Mouse (Mus musculus) kidney, postnatal 25 days (tissue): ENCODE measurements around the gene Acap2.

Experiments
- DNase-seq, 2 experiments: peaks; one replicate each; pipeline ENCODE4 v3.0.0; 2021; ENCODE audit warnings: mixed read lengths in 2 of 2

The Acap2 gene

GRCm38 (mm10) chr16:31205187-31205586 is 4.1 kb upstream of the Acap2 start:
- DNase-seq = no peak

DNA sequence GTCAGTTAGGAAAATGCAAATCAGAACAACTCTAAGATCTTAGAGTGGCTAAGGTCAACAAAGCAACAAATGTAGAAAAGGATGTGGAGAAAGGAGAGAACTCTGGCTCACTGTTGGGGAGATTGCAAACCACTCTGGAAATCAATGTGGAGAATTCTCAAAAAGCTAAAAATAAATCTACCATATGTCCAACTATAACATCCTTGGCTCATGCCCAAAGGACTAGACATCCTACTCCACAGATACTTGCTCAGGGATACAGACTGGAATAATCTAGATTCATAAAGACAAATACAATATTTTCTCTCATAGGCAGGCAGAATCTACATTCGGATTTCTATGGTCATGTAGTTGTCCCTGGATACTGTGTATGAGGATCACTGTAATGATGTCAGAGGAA is 3.2 kb upstream of the Acap2 start:
- DNase-seq = no peak

DNA sequence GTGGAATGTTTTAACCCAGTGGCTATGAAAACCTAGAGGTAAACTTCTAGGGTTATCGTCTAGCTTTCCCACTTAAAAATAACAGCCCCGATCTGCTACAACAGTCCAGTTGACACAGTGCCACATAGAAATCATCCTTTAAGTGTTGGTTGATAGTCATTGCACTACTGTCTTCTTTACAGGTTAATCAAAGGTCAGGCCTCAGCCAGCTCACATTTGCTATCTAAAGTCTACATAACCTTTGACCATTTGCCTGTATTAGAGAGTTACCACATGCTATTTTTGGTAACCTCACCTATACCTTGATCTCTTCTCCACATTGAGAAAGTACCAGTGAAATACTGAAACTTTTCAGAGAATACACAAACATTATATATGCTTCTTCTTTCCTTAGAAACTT is 659 bp upstream of the Acap2 start:
- no peak for DNase-seq

GRCm38 (mm10) chr16:31199926-31200789 is 887 bp downstream of the Acap2 start:
- DNase-seq = peak; percentile 58 to 77

DNA sequence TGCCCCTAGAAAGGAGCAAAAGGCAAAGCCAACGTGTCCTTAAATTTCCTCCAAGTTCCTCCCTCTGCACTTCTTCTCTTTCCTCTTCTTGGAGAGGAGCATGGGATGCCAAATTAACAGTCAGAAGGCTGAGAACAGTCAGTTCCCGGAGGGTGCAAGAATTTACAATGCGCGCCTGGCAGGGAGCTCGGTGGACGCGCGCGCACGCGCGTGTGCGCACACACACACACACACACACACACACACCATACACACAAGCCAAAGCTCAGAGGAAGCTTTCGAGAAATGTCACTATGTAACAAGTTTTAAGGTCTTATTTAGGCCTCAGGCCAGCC is 1.5 kb downstream of the Acap2 start:
- peak; percentile 29 to 71 for DNase-seq

DNA sequence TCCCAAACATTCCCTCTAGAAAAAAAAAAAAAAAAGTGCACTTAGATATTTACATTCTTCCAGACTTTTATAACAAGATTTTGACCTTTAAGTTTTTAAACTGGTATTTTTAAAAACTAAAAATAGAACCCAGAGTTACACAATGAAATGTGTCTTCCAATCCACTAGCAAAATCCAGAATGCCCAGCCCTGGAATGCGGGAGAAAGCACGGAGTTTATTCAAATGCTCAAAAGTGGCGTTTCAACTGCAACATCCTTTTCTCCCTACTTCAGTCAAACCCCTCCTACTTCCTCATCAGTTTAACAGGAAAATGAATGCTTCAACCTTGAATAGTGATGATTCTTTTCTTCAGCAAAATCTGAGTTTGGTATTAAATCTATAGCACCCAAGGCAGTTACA is 4.1 kb downstream of the Acap2 start:
- DNase-seq = no peak

GRCm38 (mm10) chr16:31192526-31192925 is 8.5 kb downstream of the Acap2 start:
- no peak for DNase-seq

DNA sequence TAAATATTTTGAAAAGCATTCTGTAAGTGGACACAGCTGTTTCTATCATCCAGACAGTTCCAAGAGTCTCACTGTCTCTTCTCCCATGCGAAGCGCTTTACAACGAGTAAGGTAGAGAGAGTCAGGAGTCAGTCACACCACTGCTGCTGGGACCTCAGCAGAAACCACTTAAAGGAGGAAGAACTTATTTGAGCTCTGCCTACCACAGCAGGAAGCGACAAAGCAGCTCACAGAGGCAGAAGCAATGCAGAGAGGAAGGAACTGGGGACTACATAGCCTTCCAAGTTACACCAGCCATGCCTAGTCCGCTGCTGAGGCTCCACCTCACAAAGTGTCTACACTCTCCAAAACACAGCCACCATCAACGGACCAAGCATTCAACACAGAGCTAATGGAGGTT is 9.2 kb downstream of the Acap2 start:
- DNase-seq = no peak

DNA sequence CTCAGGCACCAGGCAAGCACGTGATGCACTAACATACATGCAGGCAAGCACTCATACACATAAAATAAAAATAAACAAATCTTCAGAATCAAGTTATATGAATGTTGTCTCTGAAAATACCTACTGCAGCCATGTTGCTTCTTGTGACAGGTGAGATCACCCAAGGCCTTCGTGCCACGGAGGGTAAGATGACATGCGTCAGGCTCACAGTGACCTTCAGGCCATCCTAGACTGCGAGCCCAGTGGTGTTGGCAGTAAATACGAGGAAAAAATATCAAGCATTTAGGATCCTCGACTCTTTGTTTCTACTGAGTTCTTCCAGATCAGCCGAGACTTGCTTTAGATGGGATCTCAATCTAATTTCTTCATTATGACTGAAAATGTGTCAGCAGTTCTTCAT is 10.6 kb downstream of the Acap2 start:
- no peak for DNase-seq

GRCm38 (mm10) chr16:31189291-31189690 is 11.8 kb downstream of the Acap2 start:
- no peak for DNase-seq

DNA sequence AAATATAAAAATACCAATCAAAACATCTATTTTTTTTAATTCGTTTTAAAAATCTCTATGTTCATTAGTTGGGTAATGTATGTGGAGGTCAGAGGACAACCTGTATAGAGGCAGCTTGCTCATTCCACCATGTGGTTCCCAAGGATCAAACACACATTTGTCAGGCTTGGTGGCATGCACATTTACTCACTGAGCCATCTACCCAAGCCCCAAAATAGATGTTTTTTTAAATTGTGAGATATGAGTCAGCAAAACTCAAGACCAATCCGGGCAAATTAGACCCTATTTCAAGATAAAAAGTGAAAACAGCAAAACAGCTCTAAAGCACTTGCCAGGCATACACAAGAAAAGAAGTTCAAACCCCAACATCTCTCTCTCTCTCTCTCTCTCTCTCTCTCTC is 12.2 kb downstream of the Acap2 start:
- no peak for DNase-seq

GRCm38 (mm10) chr16:31188270-31188669 is 12.8 kb downstream of the Acap2 start:
- DNase-seq = no peak

GRCm38 (mm10) chr16:31187192-31187591 is 13.9 kb downstream of the Acap2 start:
- DNase-seq = no peak

DNA sequence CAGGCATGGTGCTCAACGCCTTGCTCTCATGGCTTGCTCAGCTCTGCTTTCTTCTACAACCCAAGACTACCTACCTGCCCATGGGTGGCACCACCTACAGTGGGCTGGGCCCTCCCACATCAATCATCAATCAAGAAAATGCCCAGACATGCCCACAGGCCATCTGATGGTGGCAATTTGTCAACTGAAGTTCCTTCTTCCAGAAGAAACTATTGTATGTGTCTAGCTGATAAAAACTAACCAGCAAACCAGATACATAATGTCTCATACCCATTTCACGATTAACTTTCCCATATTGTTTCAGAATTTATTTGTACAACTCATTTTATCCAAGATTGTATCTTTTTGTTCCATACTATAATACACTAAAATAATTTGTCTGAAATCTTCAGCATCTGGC is 15.3 kb downstream of the Acap2 start:
- no peak for DNase-seq

- DNase-seq = no peak
Observed at GRCm38 (mm10) chr16:31184727-31185126, 16.3 kb downstream of the Acap2 start.

- no peak for DNase-seq
Observed at GRCm38 (mm10) chr16:31182576-31182975, 18.5 kb downstream of the Acap2 start.

- no peak for DNase-seq
Observed at GRCm38 (mm10) chr16:31180843-31181242, 20.2 kb downstream of the Acap2 start.

GRCm38 (mm10) chr16:31179384-31179783 is 21.7 kb downstream of the Acap2 start:
- DNase-seq = no peak

GRCm38 (mm10) chr16:31174880-31175638 is 26.0 kb downstream of the Acap2 start:
- no peak for DNase-seq

DNA sequence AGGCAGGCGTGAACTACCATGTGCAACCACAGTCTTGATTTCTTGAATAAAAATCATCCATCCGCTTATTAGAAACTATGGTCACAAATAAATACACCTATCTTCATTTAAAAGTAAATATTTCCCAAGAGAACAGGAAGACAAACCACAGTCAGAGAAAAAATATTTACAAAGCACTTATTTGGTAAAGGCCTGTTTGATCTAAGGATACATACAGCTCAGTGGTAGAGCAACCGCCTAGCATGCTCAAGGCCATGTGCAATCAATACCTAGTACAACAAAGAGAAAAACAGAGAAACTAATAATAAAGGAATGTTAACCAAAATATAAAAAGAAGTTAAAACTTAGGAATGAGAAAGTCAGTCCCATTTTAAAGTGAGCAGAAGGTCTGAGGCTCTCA is 28.8 kb downstream of the Acap2 start:
- DNase-seq = no peak

GRCm38 (mm10) chr16:31171418-31171817 is 29.6 kb downstream of the Acap2 start:
- no peak for DNase-seq

DNA sequence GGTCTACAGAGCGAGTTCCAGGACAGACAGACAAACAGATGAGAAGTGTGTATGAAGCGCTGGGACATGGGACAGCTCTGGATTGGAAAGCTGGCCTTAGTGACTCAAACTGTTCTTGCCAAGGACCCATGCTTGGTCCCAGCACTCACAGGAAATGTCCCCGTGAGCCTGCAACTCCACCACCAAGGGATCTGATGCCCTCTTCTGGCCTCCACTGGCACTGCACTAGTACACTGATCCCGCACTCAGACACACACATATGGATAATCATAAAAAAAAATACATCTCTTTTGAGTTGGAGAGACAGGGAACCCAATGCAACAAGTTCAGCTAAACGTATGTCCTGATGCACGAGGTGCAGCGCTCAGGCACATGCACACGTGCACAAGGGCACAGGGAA is 30.7 kb downstream of the Acap2 start:
- no peak for DNase-seq

DNA sequence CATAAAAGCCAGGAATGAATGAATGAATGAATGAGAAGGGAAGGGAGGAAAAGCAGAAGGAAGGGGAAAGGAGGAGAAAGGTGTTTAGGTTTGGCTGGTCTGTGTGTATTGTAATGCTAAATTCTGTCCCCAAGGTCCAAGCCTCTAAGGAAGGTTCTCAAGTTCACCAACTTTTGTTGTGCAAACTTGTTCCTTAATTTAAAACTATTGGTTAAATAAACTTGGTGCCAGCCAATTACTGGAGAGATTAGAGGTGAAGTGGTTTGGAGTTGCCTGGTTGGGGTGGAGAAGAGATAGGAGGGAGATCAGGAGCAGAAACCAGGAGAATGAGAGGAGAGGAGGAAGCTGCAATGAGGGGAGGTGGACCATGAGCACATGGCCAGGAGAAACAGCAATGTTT is 31.4 kb downstream of the Acap2 start:
- DNase-seq = no peak

GRCm38 (mm10) chr16:31167934-31168333 is 33.1 kb downstream of the Acap2 start:
- DNase-seq = no peak
